Mouse (Mus musculus) cerebellum, adult 2 months (tissue): ENCODE data around the gene Cwc27.

ENCODE experiments used
- CTCF ChIP-seq: fragments of 200-500 bp; IDR thresholded peaks from 2 replicates; pipeline ENCODE4 v1.5.1; 2011; ENCODE audit warnings: low read depth, mild to moderate bottlenecking, control low read depth, low read length, moderate library complexity, borderline replicate concordance; ENCODE audit not compliant: insufficient read depth
- POLR2A ChIP-seq: fragments of 200-500 bp; IDR thresholded peaks from 2 replicates; pipeline ENCODE4 v1.6.1; 2011; ENCODE audit warnings: low read length, control low read depth, borderline replicate concordance; ENCODE audit not compliant: insufficient read depth

DNA sequence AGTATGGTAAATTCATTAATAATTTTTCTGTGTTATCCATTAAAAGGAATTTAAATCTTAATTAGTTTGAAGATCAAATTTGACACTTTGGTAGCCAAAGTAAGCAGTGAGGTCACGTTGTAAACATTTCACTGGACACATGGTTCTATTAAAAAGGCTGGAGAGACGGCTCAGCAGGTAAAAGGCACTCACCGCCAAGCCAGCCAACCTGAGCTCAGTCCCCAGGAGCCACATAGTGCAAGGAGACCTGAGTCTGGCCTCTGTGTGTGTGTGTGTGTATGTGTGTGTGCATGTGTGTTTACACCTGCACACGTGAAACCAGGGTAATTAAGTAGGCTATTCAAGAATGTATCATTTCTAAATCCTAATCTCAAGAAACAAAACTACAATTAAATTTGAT lies 54.5 kb downstream of the Cwc27 start:
- no peak for TF ChIP-seq CTCF
- no peak for TF ChIP-seq POLR2A
